Mouse (Mus musculus) sigmoid colon, adult 10 weeks (tissue): ENCODE measurements around the gene Gm20931. TPM values are rescaled to one million over a fixed set of nuclear protein-coding genes. Genes with fewer than 3 reads are reported as not detected.

Experiments
- polyA plus RNA-seq: library from polyadenylated mRNA; stranded (reverse); fragments of 350-450 nt; fragmentation: Illumina TruSeq; extraction: RNeasy Lipid Tissue Mini Kit (QIAGEN cat#74804); gene quantifications from one replicate; pipeline ENCODE4 v1.2.3, GENCODE M21; 2014; ENCODE audit warnings: low read depth, low replicate concordance

Gm20931 gene
- not detected for polyA plus RNA-seq

DNA sequence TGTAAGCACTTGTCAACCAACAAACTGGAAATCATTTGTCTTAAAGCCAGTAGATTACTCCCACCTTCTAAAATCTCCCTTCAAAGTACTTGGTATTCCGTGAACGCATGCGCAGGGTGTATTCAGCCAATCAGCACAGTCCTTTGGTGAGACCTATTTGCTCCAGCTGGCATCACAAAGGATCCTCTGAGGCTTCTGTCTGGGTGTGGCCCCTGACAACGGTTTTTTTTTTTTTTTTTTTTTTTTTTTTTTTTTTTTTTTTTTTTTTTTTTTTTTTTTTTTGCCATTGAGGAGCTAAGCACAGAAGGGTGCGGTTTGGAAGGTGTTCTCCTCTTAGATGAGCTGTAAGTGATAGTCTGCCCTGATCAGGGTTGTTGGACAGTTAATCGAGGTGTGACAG lies at the start of gene Gm20931:
Gm20931 (plus strand) TSS at position 301 of the 400 bp plus-strand sequence.

